Mouse (Mus musculus): ENCODE measurements at regions not wholly inside any gene's neighbourhood (a gene's known extent, or its start where the extent isn't known, plus 50 kb on each side); places are given as distances from the start of the nearest gene placed in this dataset.

DNA sequence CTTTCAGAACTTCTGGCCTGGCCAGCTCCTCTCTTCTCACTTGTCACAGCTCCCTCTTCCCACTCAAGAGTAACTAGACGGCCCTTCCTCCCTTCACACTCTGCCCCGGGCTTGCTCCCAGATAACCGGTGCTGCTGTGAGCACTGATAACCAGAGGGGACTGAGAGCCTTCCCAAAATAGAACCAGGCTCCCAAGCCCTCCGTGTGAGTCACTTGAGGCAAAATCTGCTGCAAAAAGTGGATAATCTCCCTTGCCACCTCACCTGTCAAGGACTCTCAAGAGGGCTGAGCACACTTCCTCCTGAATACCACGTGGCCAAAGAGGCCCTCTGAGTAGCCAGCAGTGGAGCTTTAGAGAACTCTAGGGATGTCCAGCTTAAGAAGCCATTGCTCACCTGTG is 257.6 kb upstream of the Irx2 start:
- ATAC-seq (ENCODE audit: low FRiP score) (no peak), DNase-seq (ENCODE audit: low spot score, missing footprints) (no peak)
- H3K27ac ChIP-seq (ENCODE audit: low read depth, low read length) = no peak overlapping the region
- H3K4me3 ChIP-seq (ENCODE audit: low read depth, low read length) = no peak overlapping the region
- peaks cover 3% of the 10 kb centered on the region for H3K4me1 ChIP-seq (ENCODE audit: control insufficient read depth, insufficient read depth, low read length)
- 0 out of 2 replicates have a peak, but pooled peaks cover 2% of the 10 kb centered on the region for H3K27me3 ChIP-seq (ENCODE audit: control insufficient read depth, insufficient read depth, low read length)
- no peaks in the 10 kb centered on the region for H3K36me3 ChIP-seq (ENCODE audit: control insufficient read depth, insufficient read depth, low read length)
- H3K4me2 ChIP-seq = no peak overlapping the region
- H3K9me3 ChIP-seq (ENCODE audit: control insufficient read depth, low read length) = no peaks in the 10 kb centered on the region
- 73% methylated on average over 5 of the region's 5 CpGs for WGBS
- H3K9ac ChIP-seq (ENCODE audit: low read length) = no peak overlapping the region

DNA sequence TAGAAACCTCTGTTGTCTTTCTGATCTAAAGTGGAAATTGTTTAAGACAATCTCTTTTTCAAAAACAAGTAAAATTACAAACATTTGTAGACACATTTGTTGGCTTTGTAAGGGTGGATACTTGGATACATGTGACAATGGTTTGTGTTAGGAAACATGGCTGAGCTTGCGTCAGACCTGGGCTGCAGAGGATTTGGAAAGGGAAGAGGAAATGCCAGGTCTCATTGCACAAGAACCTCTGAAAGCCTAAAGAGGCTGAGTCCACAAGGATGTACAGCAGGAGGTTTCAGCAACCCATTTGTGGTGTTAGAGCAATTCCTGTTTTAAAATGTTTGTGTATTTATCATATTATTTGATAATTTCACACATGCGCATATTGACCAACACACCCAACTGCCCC is 235.3 kb upstream of the Irx2 start:
- WGBS = 100% methylated on average over 2 of the region's 2 CpGs
- Histone ChIP-seq H3K4me2 (no peak overlapping the region), H3K4me3 (ENCODE audit: low read depth, low read length) (no peak overlapping the region), H3K27me3 (ENCODE audit: control insufficient read depth, insufficient read depth, low read length) (no peaks in the 10 kb centered on the region), H3K27ac (ENCODE audit: low read depth, low read length) (no peak overlapping the region), H3K4me1 (ENCODE audit: control insufficient read depth, insufficient read depth, low read length) (no peaks in the 10 kb centered on the region), H3K9me3 (ENCODE audit: control insufficient read depth, low read length) (no peaks in the 10 kb centered on the region), H3K36me3 (ENCODE audit: control insufficient read depth, insufficient read depth, low read length) (no peaks in the 10 kb centered on the region), H3K9ac (ENCODE audit: low read length) (no peak overlapping the region)
- no peak for ATAC-seq (ENCODE audit: low FRiP score)
- no peak for DNase-seq (ENCODE audit: low spot score, missing footprints)

DNA sequence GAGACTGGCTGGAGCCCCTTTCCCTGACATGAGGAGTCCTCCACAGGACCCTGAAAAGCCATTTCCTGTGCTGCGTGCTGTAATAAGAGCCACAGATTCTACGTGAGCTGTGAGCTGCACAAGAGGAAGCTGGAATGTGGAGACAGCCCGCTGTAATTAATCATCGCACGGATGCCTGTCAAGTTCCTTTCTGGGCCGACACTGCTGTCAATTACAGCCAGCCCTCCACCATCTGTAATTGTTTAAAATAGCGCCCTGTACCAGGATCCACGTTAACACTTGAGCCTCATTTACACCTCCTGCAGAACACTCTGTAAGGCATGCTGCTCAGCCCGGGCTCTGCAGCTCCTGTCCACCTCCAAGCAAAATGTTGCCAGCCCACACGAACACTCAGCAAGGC is 227.9 kb upstream of the Irx2 start:
- no peaks in the 10 kb centered on the region for H3K27me3 ChIP-seq (ENCODE audit: control insufficient read depth, insufficient read depth, low read length)
- H3K9me3 ChIP-seq (ENCODE audit: control insufficient read depth, low read length) = no peaks in the 10 kb centered on the region
- peak; percentile 86 for DNase-seq (ENCODE audit: low spot score, missing footprints)
- H3K4me1 ChIP-seq (ENCODE audit: control insufficient read depth, insufficient read depth, low read length) = no peaks in the 10 kb centered on the region
- 59% methylated on average over 10 of the region's 10 CpGs for WGBS
- H3K36me3 ChIP-seq (ENCODE audit: control insufficient read depth, insufficient read depth, low read length) = no peaks in the 10 kb centered on the region
- no peak for ATAC-seq (ENCODE audit: low FRiP score)
- H3K9ac ChIP-seq (ENCODE audit: low read length) = no peak overlapping the region
- H3K4me2 ChIP-seq = no peak overlapping the region
- H3K27ac ChIP-seq (ENCODE audit: low read depth, low read length) = no peak overlapping the region
- no peak overlapping the region for H3K4me3 ChIP-seq (ENCODE audit: low read depth, low read length)

DNA sequence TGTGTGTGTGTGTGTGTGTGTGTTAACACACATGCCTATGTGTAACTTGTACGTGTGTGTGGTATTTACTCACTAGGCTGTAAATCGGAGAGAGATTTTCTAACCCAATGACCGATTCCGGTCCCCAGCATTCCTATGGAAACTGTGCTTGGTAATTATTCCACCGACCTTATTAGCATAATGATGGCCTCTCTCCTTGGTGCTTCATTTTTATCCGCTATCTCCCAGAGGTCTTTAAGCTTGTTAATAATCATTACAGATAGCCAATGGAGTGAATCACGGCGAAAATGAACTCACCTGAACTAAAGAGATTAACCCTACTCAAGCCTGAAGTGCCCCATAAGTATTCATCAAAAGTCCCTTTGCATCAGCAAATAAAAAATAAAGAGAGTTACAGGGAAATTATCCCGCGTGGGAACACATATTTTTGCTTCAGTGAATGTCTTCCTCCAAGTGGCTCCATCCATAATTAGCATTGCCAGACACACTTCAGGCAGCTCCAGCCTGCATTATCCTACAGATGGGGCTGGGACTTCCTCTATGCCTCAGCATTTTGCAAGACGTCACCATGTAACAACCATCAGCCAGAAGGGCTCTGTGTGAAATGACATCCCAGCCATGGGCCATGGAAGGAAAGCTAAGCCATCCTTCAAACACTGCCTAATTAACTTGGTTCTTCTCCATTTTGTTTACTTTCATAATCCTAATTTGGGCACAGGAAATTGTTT is 219.2 kb upstream of the Irx2 start:
- Histone ChIP-seq H3K36me3 (ENCODE audit: control insufficient read depth, insufficient read depth, low read length) (no peaks in the 10 kb centered on the region), H3K27me3 (ENCODE audit: control insufficient read depth, insufficient read depth, low read length) (no peaks in the 10 kb centered on the region), H3K4me3 (ENCODE audit: low read depth, low read length) (no peak overlapping the region), H3K4me1 (ENCODE audit: control insufficient read depth, insufficient read depth, low read length) (no peaks in the 10 kb centered on the region), H3K27ac (ENCODE audit: low read depth, low read length) (no peak overlapping the region), H3K4me2 (no peak overlapping the region), H3K9me3 (ENCODE audit: control insufficient read depth, low read length) (no peaks in the 10 kb centered on the region), H3K9ac (ENCODE audit: low read length) (no peak overlapping the region)
- DNase-seq (ENCODE audit: low spot score, missing footprints) (no peak), ATAC-seq (ENCODE audit: low FRiP score) (no peak)
- 77% methylated on average over 11 of the region's 11 CpGs for WGBS

DNA sequence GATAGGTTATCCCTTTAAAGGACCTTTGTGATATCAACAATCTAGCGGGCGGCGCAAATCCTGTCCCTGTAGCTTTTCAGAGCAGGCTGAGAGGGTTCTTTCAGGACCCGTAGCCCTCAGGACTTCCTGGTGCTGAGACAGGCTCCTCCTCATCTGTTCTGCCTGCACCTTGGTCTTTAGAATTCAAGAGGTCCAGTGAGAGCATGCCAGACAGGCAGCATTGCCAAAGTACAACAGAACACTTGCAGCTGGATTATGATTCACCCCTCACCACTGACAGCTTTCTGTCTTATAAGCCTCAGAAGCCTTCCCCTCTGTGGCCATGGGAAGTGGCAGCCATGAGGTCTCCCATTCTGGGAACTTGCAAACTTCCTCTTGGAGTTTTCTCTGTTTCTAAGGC is 216.0 kb upstream of the Irx2 start:
- no peak overlapping the region for H3K4me2 ChIP-seq
- no peak for DNase-seq (ENCODE audit: low spot score, missing footprints)
- ATAC-seq (ENCODE audit: low FRiP score) = no peak

DNA sequence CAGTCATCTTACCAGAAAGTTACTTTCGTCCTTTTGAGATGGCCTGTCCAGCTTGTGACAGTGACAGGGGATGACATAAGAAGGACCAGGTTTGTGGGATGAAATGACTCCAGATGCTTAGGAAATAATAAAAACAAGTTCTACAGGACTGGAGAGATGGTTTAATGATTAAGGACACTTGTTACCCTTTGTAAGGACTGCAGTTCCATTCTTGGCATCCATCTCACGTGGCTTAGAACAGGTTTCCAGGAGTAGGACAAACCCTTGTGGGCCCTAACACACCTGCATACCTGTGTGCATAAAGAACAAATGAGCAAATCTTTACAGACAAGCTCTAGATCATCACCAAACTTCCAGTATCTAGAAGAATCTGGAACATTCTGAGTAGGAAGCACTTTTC is 211.6 kb upstream of the Irx2 start:
- Histone ChIP-seq H3K36me3 (ENCODE audit: control insufficient read depth, insufficient read depth, low read length) (no peaks in the 10 kb centered on the region), H3K4me3 (ENCODE audit: low read depth, low read length) (no peak overlapping the region), H3K27me3 (ENCODE audit: control insufficient read depth, insufficient read depth, low read length) (no peaks in the 10 kb centered on the region), H3K27ac (ENCODE audit: low read depth, low read length) (no peak overlapping the region), H3K9me3 (ENCODE audit: control insufficient read depth, low read length) (no peaks in the 10 kb centered on the region), H3K4me1 (ENCODE audit: control insufficient read depth, insufficient read depth, low read length) (no peaks in the 10 kb centered on the region), H3K4me2 (no peak overlapping the region), H3K9ac (ENCODE audit: low read length) (no peak overlapping the region)
- 76% methylated on average over 2 of the region's 2 CpGs for WGBS
- ATAC-seq (ENCODE audit: low FRiP score) (no peak), DNase-seq (ENCODE audit: low spot score, missing footprints) (no peak)

More for the DNA sequence above, 216.0 kb upstream of the Irx2 start:
- H3K9ac ChIP-seq (ENCODE audit: low read length) = no peak overlapping the region
- no peak overlapping the region for H3K4me3 ChIP-seq (ENCODE audit: low read depth, low read length)
- no peak overlapping the region for H3K27ac ChIP-seq (ENCODE audit: low read depth, low read length)
- H3K36me3 ChIP-seq (ENCODE audit: control insufficient read depth, insufficient read depth, low read length) = no peaks in the 10 kb centered on the region
- 94% methylated on average over 4 of the region's 4 CpGs for WGBS
- H3K9me3 ChIP-seq (ENCODE audit: control insufficient read depth, low read length) = no peaks in the 10 kb centered on the region
- no peaks in the 10 kb centered on the region for H3K27me3 ChIP-seq (ENCODE audit: control insufficient read depth, insufficient read depth, low read length)
- H3K4me1 ChIP-seq (ENCODE audit: control insufficient read depth, insufficient read depth, low read length) = no peaks in the 10 kb centered on the region

DNA sequence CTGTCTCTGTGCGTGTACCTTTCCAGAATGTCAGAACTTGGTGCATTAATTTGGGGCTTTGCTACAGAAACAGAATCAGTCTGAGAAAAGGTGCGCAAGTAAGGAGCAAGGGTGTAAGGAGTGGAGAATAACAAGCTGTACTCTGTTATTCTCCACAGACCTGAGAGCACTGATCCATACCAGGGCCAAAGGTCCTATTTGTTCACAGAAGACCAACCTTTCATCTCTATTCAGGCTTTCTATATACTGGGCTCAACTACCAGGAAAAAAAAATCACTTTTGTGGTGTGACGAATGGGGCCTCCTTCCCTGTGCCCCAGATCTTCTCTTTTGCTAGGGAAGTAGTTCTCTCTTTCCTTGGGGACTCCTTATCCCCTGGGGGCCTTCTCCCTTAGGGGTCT is 210.8 kb upstream of the Irx2 start:
- Histone ChIP-seq H3K27ac (ENCODE audit: low read depth, low read length) (no peak overlapping the region), H3K4me2 (no peak overlapping the region), H3K36me3 (ENCODE audit: control insufficient read depth, insufficient read depth, low read length) (no peaks in the 10 kb centered on the region), H3K27me3 (ENCODE audit: control insufficient read depth, insufficient read depth, low read length) (no peaks in the 10 kb centered on the region), H3K9ac (ENCODE audit: low read length) (no peak overlapping the region), H3K4me3 (ENCODE audit: low read depth, low read length) (no peak overlapping the region), H3K4me1 (ENCODE audit: control insufficient read depth, insufficient read depth, low read length) (no peaks in the 10 kb centered on the region), H3K9me3 (ENCODE audit: control insufficient read depth, low read length) (no peaks in the 10 kb centered on the region)
- WGBS = 83% methylated on average over 3 of the region's 3 CpGs
- DNase-seq (ENCODE audit: low spot score, missing footprints) = no peak
- ATAC-seq (ENCODE audit: low FRiP score) = no peak

DNA sequence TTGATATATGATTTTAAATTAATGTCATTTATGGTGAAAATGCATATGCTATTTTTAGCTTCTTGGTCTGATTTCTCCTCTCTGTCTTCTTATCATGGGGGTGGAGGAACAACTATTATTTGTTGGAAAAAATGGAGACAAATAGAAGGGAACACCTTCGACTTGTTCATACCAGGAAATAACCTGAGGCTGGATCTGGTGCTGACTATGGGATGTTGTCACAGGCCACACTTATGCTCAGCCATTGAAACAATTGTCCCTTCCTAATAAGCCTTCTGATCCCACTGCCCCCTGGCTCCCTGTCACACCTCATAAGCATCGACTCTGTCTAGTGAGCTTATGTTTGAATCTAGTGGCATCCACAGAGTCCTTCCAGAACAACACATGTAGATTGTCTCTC is 210.3 kb upstream of the Irx2 start:
- 74% methylated on average over 2 of the region's 2 CpGs for WGBS
- no peak overlapping the region for H3K4me3 ChIP-seq (ENCODE audit: low read depth, low read length)
- H3K9ac ChIP-seq (ENCODE audit: low read length) = no peak overlapping the region
- H3K9me3 ChIP-seq (ENCODE audit: control insufficient read depth, low read length) = no peaks in the 10 kb centered on the region
- H3K4me2 ChIP-seq = no peak overlapping the region
- DNase-seq (ENCODE audit: low spot score, missing footprints) (no peak), ATAC-seq (ENCODE audit: low FRiP score) (no peak)
- H3K36me3 ChIP-seq (ENCODE audit: control insufficient read depth, insufficient read depth, low read length) = no peaks in the 10 kb centered on the region
- no peaks in the 10 kb centered on the region for H3K4me1 ChIP-seq (ENCODE audit: control insufficient read depth, insufficient read depth, low read length)
- no peaks in the 10 kb centered on the region for H3K27me3 ChIP-seq (ENCODE audit: control insufficient read depth, insufficient read depth, low read length)
- no peak overlapping the region for H3K27ac ChIP-seq (ENCODE audit: low read depth, low read length)

DNA sequence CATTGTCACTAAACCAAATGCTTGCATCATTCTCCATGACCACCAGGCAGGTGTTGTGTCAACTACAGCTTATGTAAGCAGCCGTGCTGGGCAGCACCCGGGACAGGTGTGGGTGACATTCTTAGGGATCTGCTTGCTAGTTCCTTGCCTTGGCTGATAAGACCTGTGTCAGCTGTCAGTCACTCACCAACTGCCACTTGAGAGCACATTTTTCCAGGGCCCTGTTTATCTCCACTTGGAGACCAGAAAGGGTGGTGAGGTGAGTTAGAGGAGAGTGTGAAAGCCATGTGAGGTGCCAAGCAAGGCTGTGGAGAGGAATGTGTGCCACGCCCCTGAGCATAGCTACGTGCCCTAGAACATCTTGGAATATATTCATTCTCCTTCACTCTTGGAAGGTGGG is 209.1 kb upstream of the Irx2 start:
- H3K9me3 ChIP-seq (ENCODE audit: control insufficient read depth, low read length) = no peaks in the 10 kb centered on the region
- H3K27me3 ChIP-seq (ENCODE audit: control insufficient read depth, insufficient read depth, low read length) = no peaks in the 10 kb centered on the region
- H3K36me3 ChIP-seq (ENCODE audit: control insufficient read depth, insufficient read depth, low read length) = no peaks in the 10 kb centered on the region
- 88% methylated on average over 4 of the region's 4 CpGs for WGBS
- H3K9ac ChIP-seq (ENCODE audit: low read length) = no peak overlapping the region
- no peak overlapping the region for H3K4me2 ChIP-seq
- H3K4me3 ChIP-seq (ENCODE audit: low read depth, low read length) = no peak overlapping the region
- ATAC-seq (ENCODE audit: low FRiP score) (no peak), DNase-seq (ENCODE audit: low spot score, missing footprints) (no peak)
- H3K4me1 ChIP-seq (ENCODE audit: control insufficient read depth, insufficient read depth, low read length) = no peaks in the 10 kb centered on the region
- no peak overlapping the region for H3K27ac ChIP-seq (ENCODE audit: low read depth, low read length)

Measured in midbrain, embryonic 11.5 days (tissue).